16 mouse cellular contexts compared by ENCODE assay signal in the genomic region with DNA sequence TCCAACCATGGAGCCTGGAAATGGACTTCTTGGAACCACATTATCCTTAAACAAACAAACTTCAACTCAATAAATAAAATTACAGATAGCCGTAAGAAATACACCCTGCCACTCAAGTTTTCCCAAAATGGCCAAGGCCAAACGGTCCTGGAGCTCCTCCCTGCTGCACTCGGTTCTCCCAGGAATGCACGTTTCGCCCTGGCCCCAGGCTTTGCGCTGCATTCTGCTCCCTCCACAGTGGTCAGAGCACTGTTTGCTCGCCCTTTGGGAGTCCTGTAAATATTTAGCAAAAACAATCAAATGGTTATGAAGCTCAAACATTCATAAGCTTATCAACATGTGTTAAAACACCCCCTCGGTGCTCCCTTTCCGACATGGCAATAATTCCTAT.
DNase-seq lines count a peak whose midpoint lies in the region; ATAC-seq and TF ChIP-seq lines count a peak whose summit lies in the region.
"Had no signal": no experiment of that assay in that cellular context is flagged by ENCODE, and none has a peak within 500 bp of the region (broad histone marks: within the 10 kb centered on the region; RNA-seq: fewer than 3 reads in every experiment).

No protein-coding gene starts in this region.

- H3K4me3 ChIP-seq in left cerebral cortex, adult 2 months, result no peak overlapping the region
- peak overlapping the region; percentile 47 for H3K4me3 ChIP-seq in megakaryocyte, embryonic 14.5 days (replicated peaks)
- no peak overlapping the region for H3K4me3 ChIP-seq in macrophage (ENCODE audit: inconsistent target)
- H3K4me3 ChIP-seq in forebrain, embryonic 10.5 days, result no peak overlapping the region
- H3K4me3 ChIP-seq: embryonic facial prominence, embryonic 15.5 days; erythroblast, embryonic 14.5 days; forebrain, embryonic 15.5 days; hindbrain, embryonic 15.5 days had no signal

- no peak for ATAC-seq in megakaryocyte, adult 5-6 weeks (ENCODE audit: poor library complexity, severe bottlenecking)
- ATAC-seq: forebrain, embryonic 15.5 days had no signal

- no peak for DNase-seq in left cerebral cortex, adult 2 months (ENCODE audit: extremely low spot score in 1 of 2, low spot score in 2 of 2)
- DNase-seq in left cerebral cortex, adult 8-10 months (ENCODE audit: low spot score in 2 of 2), result no peak
- no peak for DNase-seq in thymus, postnatal 0 days (ENCODE audit: low spot score)
- no peak for DNase-seq in forebrain, embryonic 10.5 days (ENCODE audit: extremely low spot score, low spot score)
- DNase-seq: adrenal gland, postnatal 14 days; cerebellum, adult 18-20 months; cerebellum, postnatal 10 days; gastrocnemius, postnatal 36 days; heart, postnatal 14 days had no signal

- peaks cover 33% of the 10 kb centered on the region for H3K36me3 ChIP-seq in megakaryocyte, embryonic 14.5 days (replicated peaks; ENCODE audit: low read length)
- no peaks in the 10 kb centered on the region for H3K36me3 ChIP-seq in macrophage (ENCODE audit: inconsistent target)
- H3K36me3 ChIP-seq in forebrain, embryonic 10.5 days (replicated peaks), result peaks cover 3% of the 10 kb centered on the region; the same call in 1 of the 2 replicates
- H3K36me3 ChIP-seq: embryonic facial prominence, embryonic 15.5 days; forebrain, embryonic 15.5 days; hindbrain, embryonic 15.5 days had no signal

- WGBS in macrophage (ENCODE audit: missing documents), result 82% methylated on average over 9 of the region's 9 CpGs
- WGBS in forebrain, embryonic 10.5 days, result 87% methylated on average over 9 of the region's 9 CpGs

- intact Hi-C loops in left cerebral cortex, adult 2 months (cut with DNase I), result no loop called here

- no peak for TF ChIP-seq CTCF in left cerebral cortex, adult 2 months (IDR thresholded peaks at IDR 0.05)

- peaks cover 93% of the 10 kb centered on the region for H3K79me2 ChIP-seq in macrophage (ENCODE audit: inconsistent target)

- peak overlapping the region; percentile 40; the same call in 1 of the 2 replicates for H3K27ac ChIP-seq in left cerebral cortex, adult 2 months
- H3K27ac ChIP-seq in macrophage, result peak overlapping the region; percentile 40
- H3K27ac ChIP-seq in forebrain, embryonic 10.5 days, result no peak overlapping the region
- H3K27ac ChIP-seq: embryonic facial prominence, embryonic 15.5 days; forebrain, embryonic 15.5 days; hindbrain, embryonic 15.5 days had no signal

- no peaks in the 10 kb centered on the region for H3K9me3 ChIP-seq in megakaryocyte, embryonic 14.5 days
- no peaks in the 10 kb centered on the region for H3K9me3 ChIP-seq in forebrain, embryonic 10.5 days
- H3K9me3 ChIP-seq: embryonic facial prominence, embryonic 15.5 days; forebrain, embryonic 15.5 days; hindbrain, embryonic 15.5 days had no signal

- H3K27me3 ChIP-seq in megakaryocyte, embryonic 14.5 days (replicated peaks), result no peaks in the 10 kb centered on the region
- no peaks in the 10 kb centered on the region for H3K27me3 ChIP-seq in forebrain, embryonic 10.5 days (ENCODE audit: poor library complexity, severe bottlenecking)
- H3K27me3 ChIP-seq: embryonic facial prominence, embryonic 15.5 days; forebrain, embryonic 15.5 days; hindbrain, embryonic 15.5 days had no signal

- peaks cover 48% of the 10 kb centered on the region for H3K4me1 ChIP-seq in megakaryocyte, embryonic 14.5 days
- H3K4me1 ChIP-seq in forebrain, embryonic 10.5 days, result peaks cover 43% of the 10 kb centered on the region
